Mouse (Mus musculus) limb, embryonic 14.5 days (tissue): ENCODE measurements around the gene Spop. TPM values are rescaled to one million over a fixed set of nuclear protein-coding genes. Genes with fewer than 3 reads are reported as not detected.

Source experiments
- ATAC-seq: fragments of 200-750 bp; cut with Nextera tagmentation; 2 replicates; pipeline ENCODE4 v1.8.0; 2017; ENCODE audit warnings: low read depth, moderate number of reproducible peaks, moderate TSS enrichment; ENCODE audit not compliant: low FRiP score
- DNase-seq: peaks from one replicate; pipeline ENCODE4 v3.0.0-alpha.2; 2015; ENCODE audit warnings: low spot score
- H3K27ac ChIP-seq: fragments of 300-500 bp; sonication (generic); replicated peaks from 2 replicates; pipeline ENCODE4 v1.5.1; 2014; ENCODE audit warnings: low read depth, mild to moderate bottlenecking, low read length, moderate library complexity, mixed read lengths
- H3K27me3 ChIP-seq: fragments of 300-500 bp; sonication (generic); 2 replicates; pipeline ENCODE4 v1.6.1; 2014; ENCODE audit warnings: low read length, mixed read lengths; ENCODE audit not compliant: control insufficient read depth, insufficient read depth
- H3K36me3 ChIP-seq: fragments of 300-500 bp; sonication (generic); 2 replicates; pipeline ENCODE4 v1.6.1; 2014; ENCODE audit warnings: mild to moderate bottlenecking, low read length, moderate library complexity, mixed read lengths; ENCODE audit not compliant: control insufficient read depth, insufficient read depth
- H3K4me1 ChIP-seq: fragments of 300-500 bp; sonication (generic); 2 replicates; pipeline ENCODE4 v1.6.1; 2014; ENCODE audit warnings: antibody characterized with exemption, low read length, mixed read lengths; ENCODE audit not compliant: control insufficient read depth, insufficient read depth
- H3K4me2 ChIP-seq: fragments of 300-500 bp; sonication (generic); replicated peaks from 2 replicates; pipeline ENCODE4 v1.6.1; 2014; ENCODE audit warnings: low read depth, mild to moderate bottlenecking, low read length, moderate library complexity; ENCODE audit not compliant: severe bottlenecking
- H3K4me3 ChIP-seq: fragments of 300-500 bp; sonication (generic); replicated peaks from 2 replicates; pipeline ENCODE4 v1.5.1; 2014; ENCODE audit warnings: low read length
- H3K9ac ChIP-seq: fragments of 300-500 bp; sonication (generic); 2 replicates; pipeline ENCODE4 v1.6.1; 2014; ENCODE audit warnings: mild to moderate bottlenecking, low read depth, low read length, moderate library complexity; ENCODE audit not compliant: severe bottlenecking
- H3K9me3 ChIP-seq: fragments of 300-500 bp; sonication (generic); 2 replicates; pipeline ENCODE4 v1.6.1; 2016; ENCODE audit warnings: low read length; ENCODE audit not compliant: control insufficient read depth
- POLR2A ChIP-seq: fragments of 200-500 bp; IDR thresholded peaks from 2 replicates; pipeline ENCODE4 v1.8.0; 2012; ENCODE audit warnings: inconsistent platforms, mild to moderate bottlenecking, moderate library complexity, borderline replicate concordance; ENCODE audit not compliant: insufficient read depth, insufficient read length; ENCODE audit errors: extremely low read depth
- WGBS: fragments of 180-500 bp; shearing (Covaris S2); extraction: QIAGEN DNeasy Blood & Tissue Kit; methylation state at CpG from one replicate; pipeline ENCODE4 v1.1.7; 2014; 5-methylcytosine and 5-hydroxymethylcytosine counted together
- polyA plus RNA-seq, 2 experiments: library from polyadenylated mRNA; depleted of rRNA in 1 of 2; stranded (reverse) in 1 of 2; unstranded in 1 of 2; fragments of >200 nt; fragmentation: Nextera tagmentation in 1 of 2; extraction: Ambion mirVana in 1 of 2; gene quantifications; 2 replicates each; pipeline versions ENCODE4 v1.2.1 to v1.2.3; 2012 to 2014

The Spop gene
- polyA plus RNA-seq, 2 experiments = 51.3 to 92.7 TPM

DNA sequence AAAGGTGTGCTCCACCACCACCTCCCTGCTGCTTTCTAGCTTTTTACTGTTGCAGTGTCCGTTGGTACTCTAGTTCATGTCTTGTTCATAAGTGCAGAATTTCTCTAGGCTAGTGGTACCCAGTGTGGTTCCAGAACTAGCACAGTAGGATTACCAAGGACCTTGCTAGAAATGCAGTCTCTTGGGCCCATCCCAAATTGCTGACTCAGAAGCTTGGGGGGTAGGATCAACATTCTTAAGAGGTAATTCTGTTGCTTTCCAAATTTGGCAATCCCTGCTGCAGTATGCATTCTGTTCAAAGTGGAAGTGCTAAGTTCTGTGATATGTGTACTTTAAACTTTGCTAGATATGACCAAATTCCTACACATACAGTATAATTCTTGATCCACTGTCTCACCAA lies 53.9 kb downstream of the Spop start:
- WGBS = 89% methylated on average over 1 of the region's 1 CpGs
- TF ChIP-seq POLR2A = no peak
- DNase-seq = no peak
- peaks cover 23% of the 10 kb centered on the region for H3K36me3 ChIP-seq
- ATAC-seq = no peak
- no peaks in the 10 kb centered on the region for H3K9me3 ChIP-seq
- no peak overlapping the region for H3K27ac ChIP-seq
- no peaks in the 10 kb centered on the region for H3K4me1 ChIP-seq
- H3K4me2 ChIP-seq = no peak overlapping the region
- no peak overlapping the region for H3K9ac ChIP-seq
- H3K27me3 ChIP-seq = no peaks in the 10 kb centered on the region
- no peak overlapping the region for H3K4me3 ChIP-seq

- ATAC-seq (no peak), DNase-seq (no peak)
- no peak overlapping the region for H3K9ac ChIP-seq
- H3K4me1 ChIP-seq = no peaks in the 10 kb centered on the region
- TF ChIP-seq POLR2A = no peak
- no peaks in the 10 kb centered on the region for H3K9me3 ChIP-seq
- H3K27ac ChIP-seq = no peak overlapping the region
- H3K27me3 ChIP-seq = no peaks in the 10 kb centered on the region
- 86% methylated on average over 2 of the region's 2 CpGs for WGBS
- H3K4me2 ChIP-seq = no peak overlapping the region
- H3K4me3 ChIP-seq = no peak overlapping the region
- peaks cover 54% of the 10 kb centered on the region for H3K36me3 ChIP-seq
Observed at GRCm38 (mm10) chr11:95472942-95473341, 59.1 kb downstream of the Spop start.

DNA sequence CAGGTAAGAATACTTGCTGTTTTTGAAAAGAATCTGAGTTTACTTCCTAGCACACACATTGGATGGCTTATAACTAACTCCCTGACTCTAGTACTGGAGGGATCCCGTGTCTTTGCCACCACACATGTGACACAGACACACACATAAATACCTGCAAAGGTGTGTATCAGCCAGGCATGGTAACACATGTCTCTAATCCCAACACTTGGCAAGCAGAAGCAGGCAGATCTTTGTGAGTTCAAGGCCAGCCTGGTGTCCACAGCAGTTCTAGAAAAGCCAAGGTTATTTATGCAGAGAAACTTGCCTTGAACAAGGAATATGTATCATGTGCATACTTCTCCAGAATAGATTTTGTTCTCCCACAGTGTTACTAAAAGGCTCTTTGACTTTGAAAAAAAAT lies 59.6 kb downstream of the Spop start:
- H3K9ac ChIP-seq = no peak overlapping the region
- H3K36me3 ChIP-seq = peaks cover 54% of the 10 kb centered on the region
- no peak overlapping the region for H3K27ac ChIP-seq
- DNase-seq (no peak), ATAC-seq (no peak)
- WGBS = 89% methylated on average over 1 of the region's 1 CpGs
- H3K4me3 ChIP-seq = no peak overlapping the region
- H3K4me1 ChIP-seq = no peaks in the 10 kb centered on the region
- H3K4me2 ChIP-seq = no peak overlapping the region
- no peaks in the 10 kb centered on the region for H3K9me3 ChIP-seq
- TF ChIP-seq POLR2A = no peak
- H3K27me3 ChIP-seq = no peaks in the 10 kb centered on the region

DNA sequence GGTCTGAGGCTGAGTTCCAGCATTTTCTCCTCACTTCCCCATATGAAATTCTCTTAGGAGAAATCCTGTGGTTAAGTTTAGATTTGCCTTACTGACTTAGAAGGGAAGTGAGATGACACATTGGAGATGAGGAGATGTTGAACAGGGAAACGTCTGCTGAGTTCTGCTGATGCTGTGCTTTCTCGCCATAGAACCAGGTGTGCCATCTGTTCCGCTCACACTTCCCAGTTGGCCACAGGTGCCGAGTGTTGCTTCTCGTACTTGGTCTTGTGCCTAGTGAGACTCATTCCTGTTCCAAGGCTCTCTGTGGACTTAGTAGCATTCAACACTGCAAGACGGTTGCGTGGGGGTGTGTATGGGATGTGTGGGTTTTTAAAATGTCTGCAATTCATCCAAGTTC lies 62.4 kb downstream of the Spop start:
- no peak for ATAC-seq
- DNase-seq = no peak
- H3K9ac ChIP-seq = no peak overlapping the region
- H3K4me2 ChIP-seq = no peak overlapping the region
- H3K4me3 ChIP-seq = no peak overlapping the region
- no peaks in the 10 kb centered on the region for H3K4me1 ChIP-seq
- no peak overlapping the region for H3K27ac ChIP-seq
- WGBS = 81% methylated on average over 7 of the region's 7 CpGs
- H3K27me3 ChIP-seq = no peaks in the 10 kb centered on the region
- H3K36me3 ChIP-seq = peaks cover 54% of the 10 kb centered on the region
- TF ChIP-seq POLR2A = no peak
- H3K9me3 ChIP-seq = no peaks in the 10 kb centered on the region

- peaks cover 49% of the 10 kb centered on the region for H3K36me3 ChIP-seq
- no peak overlapping the region for H3K4me2 ChIP-seq
- no peaks in the 10 kb centered on the region for H3K4me1 ChIP-seq
- 87% methylated on average over 4 of the region's 4 CpGs for WGBS
- H3K4me3 ChIP-seq = no peak overlapping the region
- no peaks in the 10 kb centered on the region for H3K27me3 ChIP-seq
- H3K9ac ChIP-seq = no peak overlapping the region
- ATAC-seq (no peak), DNase-seq (no peak)
- no peak overlapping the region for H3K27ac ChIP-seq
- no peaks in the 10 kb centered on the region for H3K9me3 ChIP-seq
- TF ChIP-seq POLR2A = no peak
Observed at GRCm38 (mm10) chr11:95479458-95479857, 65.6 kb downstream of the Spop start.

DNA sequence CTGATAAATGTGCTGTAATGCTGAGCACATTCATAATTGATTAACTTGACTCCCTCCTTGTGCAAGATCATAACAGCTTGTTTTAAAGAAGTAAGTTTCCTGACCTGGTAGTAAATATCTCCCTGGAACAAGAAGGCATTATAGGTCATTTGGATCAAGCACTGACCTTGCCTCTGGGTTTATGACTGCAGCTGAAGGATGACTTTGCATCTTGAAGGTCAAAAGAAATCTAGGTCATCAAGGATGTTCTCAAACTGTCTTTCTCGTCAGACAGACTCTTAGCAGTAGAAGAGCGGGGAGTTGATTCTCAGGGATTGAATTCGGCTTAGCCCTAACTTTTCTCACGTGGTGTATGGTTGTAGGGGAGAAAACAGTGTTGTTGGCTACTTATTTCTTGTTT lies 66.8 kb downstream of the Spop start:
- TF ChIP-seq POLR2A = no peak
- Histone ChIP-seq H3K4me2 (no peak overlapping the region), H3K9ac (no peak overlapping the region), H3K4me1 (no peaks in the 10 kb centered on the region), H3K27me3 (no peaks in the 10 kb centered on the region), H3K36me3 (peaks cover 50% of the 10 kb centered on the region), H3K4me3 (no peak overlapping the region), H3K27ac (no peak overlapping the region), H3K9me3 (no peaks in the 10 kb centered on the region)
- no peak for ATAC-seq
- no peak for DNase-seq
- 88% methylated on average over 4 of the region's 4 CpGs for WGBS
